Mouse (Mus musculus) lung, postnatal 0 days (tissue): ENCODE results near the gene Smpdl3a. TPM values are rescaled to one million over a fixed set of nuclear protein-coding genes. Genes with fewer than 3 reads are reported as not detected.

Experiments
- ATAC-seq: fragments of 200-750 bp; cut with Nextera tagmentation; 2 replicates; pipeline ENCODE4 v1.8.0; 2017; ENCODE audit warnings: moderate library complexity
- DNase-seq: peaks from one replicate; pipeline ENCODE4 v3.0.0-alpha.2; 2016; ENCODE audit warnings: low spot score
- H3K27ac ChIP-seq: fragments of 300-500 bp; sonication (generic); 2 replicates; pipeline ENCODE4 v1.5.1; 2014; ENCODE audit warnings: antibody characterized with exemption, mild to moderate bottlenecking, low read length, mixed read lengths
- H3K27me3 ChIP-seq: fragments of 300-500 bp; sonication (generic); replicated peaks from 2 replicates; pipeline ENCODE4 v1.6.1; 2014; ENCODE audit warnings: low read length, mixed read lengths; ENCODE audit not compliant: insufficient read depth
- H3K36me3 ChIP-seq: fragments of 300-500 bp; sonication (generic); 2 replicates; pipeline ENCODE4 v1.6.1; 2014; ENCODE audit warnings: low read length, mixed read lengths; ENCODE audit not compliant: insufficient read depth
- H3K4me1 ChIP-seq: fragments of 300-500 bp; sonication (generic); 2 replicates; pipeline ENCODE4 v1.6.1; 2014; ENCODE audit warnings: antibody characterized with exemption, low read depth, low read length, mixed read lengths; ENCODE audit not compliant: insufficient read depth
- H3K4me2 ChIP-seq: fragments of 300-500 bp; sonication (generic); replicated peaks from 2 replicates; pipeline ENCODE4 v1.6.1; 2014; ENCODE audit warnings: low read depth, mild to moderate bottlenecking, low read length, moderate library complexity, mixed read lengths
- H3K4me3 ChIP-seq: fragments of 300-500 bp; sonication (generic); 2 replicates; pipeline ENCODE4 v1.5.1; 2014; ENCODE audit warnings: low read depth, low read length
- H3K9ac ChIP-seq: fragments of 300-500 bp; sonication (generic); replicated peaks from 2 replicates; pipeline ENCODE4 v1.6.1; 2014; ENCODE audit warnings: low read depth, mild to moderate bottlenecking
- H3K9me3 ChIP-seq: fragments of 300-500 bp; sonication (generic); 2 replicates; pipeline ENCODE4 v1.6.1; 2016; ENCODE audit warnings: low read length, mixed read lengths
- CTCF ChIP-seq: IDR thresholded peaks from 2 replicates; pipeline ENCODE4 v1.5.1; 2016; ENCODE audit warnings: antibody characterized with exemption, mild to moderate bottlenecking
- EP300 ChIP-seq: IDR thresholded peaks from 2 replicates; pipeline ENCODE4 v1.6.1; 2016; ENCODE audit warnings: antibody characterized with exemption, mild to moderate bottlenecking, control low read depth
- WGBS: fragments of 180-500 bp; shearing (Covaris S2); extraction: QIAGEN DNeasy Blood & Tissue Kit; methylation state at CpG from one replicate; pipeline ENCODE4 v1.1.7; 2014; 5-methylcytosine and 5-hydroxymethylcytosine counted together
- polyA plus RNA-seq: library from polyadenylated mRNA; unstranded; fragments of >200 nt; fragmentation: Nextera tagmentation; extraction: Ambion mirVana; gene quantifications from 2 replicates; pipeline ENCODE4 v1.2.1, GENCODE M21; 2015

The Smpdl3a gene
- polyA plus RNA-seq, 1 experiment from 2014 or later = 92.6 TPM

DNA sequence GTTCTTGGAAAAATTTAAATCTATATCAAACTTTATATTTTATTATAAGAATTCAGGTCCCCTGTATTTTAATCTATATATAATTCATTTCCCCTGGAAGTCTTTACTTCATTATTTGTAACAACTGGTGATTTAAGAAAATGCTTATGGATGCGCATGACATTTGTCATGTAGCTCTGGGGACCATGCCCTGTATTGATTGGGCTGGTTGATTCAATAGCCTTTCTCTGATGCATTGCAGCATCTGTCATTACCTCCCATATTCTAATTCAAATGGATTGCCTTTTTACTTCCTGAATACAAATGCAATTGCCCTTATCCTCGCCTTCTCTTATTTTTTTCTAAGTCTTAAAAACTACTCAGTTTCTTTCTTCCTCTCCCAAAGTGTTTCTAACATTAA lies 20.2 kb downstream of the Smpdl3a start:
- 86% methylated on average over 2 of the region's 2 CpGs for WGBS
- Histone ChIP-seq H3K27me3 (no peaks in the 10 kb centered on the region), H3K27ac (no peak overlapping the region), H3K36me3 (no peaks in the 10 kb centered on the region), H3K9ac (no peak overlapping the region), H3K9me3 (no peaks in the 10 kb centered on the region), H3K4me2 (no peak overlapping the region), H3K4me3 (no peak overlapping the region), H3K4me1 (no peaks in the 10 kb centered on the region)
- DNase-seq (no peak), ATAC-seq (no peak)
- no peak for TF ChIP-seq EP300
- TF ChIP-seq CTCF = no peak

DNA sequence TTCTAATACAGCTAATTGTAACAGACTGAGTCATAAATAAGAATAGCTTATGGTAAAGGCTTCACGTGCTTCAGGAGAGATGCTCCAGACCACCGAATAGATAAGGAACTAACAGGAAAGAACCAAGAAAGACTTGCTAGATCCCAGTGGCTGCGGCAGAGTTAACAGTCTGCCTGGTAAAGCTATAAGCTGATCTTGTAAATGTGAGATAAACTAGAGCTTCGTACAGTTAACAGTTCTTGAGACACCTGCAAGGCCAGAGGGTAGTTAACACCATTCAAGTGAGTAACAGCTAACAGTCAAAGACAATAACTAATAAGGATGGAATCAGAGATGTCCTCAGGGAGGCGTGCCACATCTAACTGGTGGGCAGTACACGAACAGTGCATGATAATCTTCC lies 21.7 kb downstream of the Smpdl3a start:
- H3K9ac ChIP-seq = no peak overlapping the region
- H3K4me3 ChIP-seq = no peak overlapping the region
- H3K36me3 ChIP-seq = no peaks in the 10 kb centered on the region
- no peak for TF ChIP-seq EP300
- no peak for TF ChIP-seq CTCF
- 74% methylated on average over 6 of the region's 6 CpGs for WGBS
- H3K27ac ChIP-seq = no peak overlapping the region
- DNase-seq (no peak), ATAC-seq (no peak)
- H3K9me3 ChIP-seq = no peaks in the 10 kb centered on the region
- no peak overlapping the region for H3K4me2 ChIP-seq
- H3K4me1 ChIP-seq = no peaks in the 10 kb centered on the region
- no peaks in the 10 kb centered on the region for H3K27me3 ChIP-seq

DNA sequence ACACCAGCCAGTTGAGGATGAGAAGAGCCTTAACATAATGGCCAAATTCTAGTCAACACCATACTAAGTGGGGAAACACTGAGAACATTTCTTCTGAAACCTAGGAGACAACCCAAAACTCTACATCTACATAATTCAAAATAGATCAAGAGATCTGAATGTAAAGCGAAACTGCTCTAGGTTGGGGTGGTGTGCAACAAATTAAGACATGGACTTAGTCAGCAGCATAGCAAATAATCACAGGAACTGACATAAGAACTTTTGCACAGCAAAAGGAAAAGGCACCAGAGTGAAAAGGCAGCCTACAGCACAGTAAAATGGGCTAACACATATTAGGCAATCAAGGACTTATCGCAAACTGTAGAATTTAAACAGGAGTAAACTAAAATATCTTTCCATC lies 25.1 kb downstream of the Smpdl3a start:
- no peak for TF ChIP-seq CTCF
- no peak for TF ChIP-seq EP300
- Histone ChIP-seq H3K36me3 (no peaks in the 10 kb centered on the region), H3K9me3 (no peaks in the 10 kb centered on the region), H3K27me3 (no peaks in the 10 kb centered on the region), H3K9ac (no peak overlapping the region), H3K4me2 (no peak overlapping the region), H3K4me3 (no peak overlapping the region), H3K27ac (no peak overlapping the region), H3K4me1 (no peaks in the 10 kb centered on the region)
- 87% methylated on average over 2 of the region's 2 CpGs for WGBS
- DNase-seq (no peak), ATAC-seq (no peak)

DNA sequence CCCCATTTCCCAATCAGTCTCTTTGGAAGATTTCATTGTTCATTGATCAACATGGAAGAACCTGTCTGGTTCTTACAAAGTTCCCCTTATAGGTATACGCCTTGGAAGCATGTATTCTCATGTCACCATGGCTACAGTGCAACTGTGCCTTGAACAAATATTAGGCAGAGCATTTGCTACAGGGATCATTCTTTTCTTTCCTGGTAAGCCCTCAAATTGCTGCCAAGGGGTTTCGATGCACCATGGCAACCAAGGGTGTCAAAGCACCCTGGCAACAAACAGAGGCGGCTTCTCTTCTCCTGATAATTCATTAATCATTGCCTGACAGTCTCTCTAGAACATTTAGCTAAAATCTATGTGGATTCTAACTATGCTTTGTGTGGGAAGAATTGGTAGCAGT lies 28.3 kb downstream of the Smpdl3a start:
- no peaks in the 10 kb centered on the region for H3K36me3 ChIP-seq
- H3K27ac ChIP-seq = no peak overlapping the region
- ATAC-seq (no peak), DNase-seq (no peak)
- 25% methylated on average over 3 of the region's 3 CpGs for WGBS
- no peak overlapping the region for H3K4me3 ChIP-seq
- TF ChIP-seq EP300 = no peak
- TF ChIP-seq CTCF = no peak
- H3K27me3 ChIP-seq = no peaks in the 10 kb centered on the region
- no peaks in the 10 kb centered on the region for H3K4me1 ChIP-seq
- no peak overlapping the region for H3K4me2 ChIP-seq
- no peaks in the 10 kb centered on the region for H3K9me3 ChIP-seq
- H3K9ac ChIP-seq = no peak overlapping the region

DNA sequence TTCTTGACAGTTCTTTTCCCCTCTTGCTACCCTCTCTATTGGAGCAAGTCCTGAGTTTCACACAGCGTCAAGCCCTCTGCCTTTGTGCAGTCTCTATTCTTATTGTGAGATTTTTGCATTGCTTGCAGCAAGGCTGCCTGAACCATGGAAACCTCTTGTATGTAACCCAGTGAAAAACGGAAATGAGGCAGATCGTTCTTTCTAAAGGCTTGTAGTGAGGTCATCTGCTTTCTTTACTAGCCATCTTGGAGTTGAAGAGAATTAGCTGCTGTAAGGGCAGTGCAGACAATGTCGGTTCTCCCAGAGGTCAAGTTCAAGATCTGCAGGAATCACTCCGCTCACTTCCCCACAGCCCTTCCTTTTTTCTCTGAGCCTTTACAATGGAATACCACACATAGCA lies 34.5 kb downstream of the Smpdl3a start:
- no peak overlapping the region for H3K9ac ChIP-seq
- no peaks in the 10 kb centered on the region for H3K9me3 ChIP-seq
- no peaks in the 10 kb centered on the region for H3K4me1 ChIP-seq
- 67% methylated on average over 5 of the region's 5 CpGs for WGBS
- TF ChIP-seq EP300 = no peak
- no peak for TF ChIP-seq CTCF
- ATAC-seq (no peak), DNase-seq (no peak)
- H3K4me3 ChIP-seq = no peak overlapping the region
- H3K36me3 ChIP-seq = no peaks in the 10 kb centered on the region
- H3K4me2 ChIP-seq = no peak overlapping the region
- no peaks in the 10 kb centered on the region for H3K27me3 ChIP-seq
- H3K27ac ChIP-seq = no peak overlapping the region

DNA sequence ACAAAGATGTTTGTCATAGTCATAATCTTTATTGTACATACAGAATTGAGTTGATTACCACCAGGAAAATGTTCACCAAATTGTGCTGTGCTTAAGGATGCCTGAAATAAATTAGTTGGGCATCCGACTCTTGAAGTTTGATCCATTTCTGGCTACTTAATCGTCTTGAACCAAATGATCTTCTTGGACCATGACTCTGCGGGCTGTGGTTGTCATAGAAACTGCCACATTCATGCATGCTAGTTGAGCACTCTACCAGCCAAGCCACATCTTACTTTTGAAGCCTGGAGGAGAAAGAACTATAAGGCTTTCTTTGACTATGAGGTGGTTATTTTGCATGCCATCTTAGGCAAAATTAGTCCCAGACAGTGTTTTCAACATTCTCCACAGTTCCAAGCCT lies 35.5 kb downstream of the Smpdl3a start:
- H3K9me3 ChIP-seq = no peaks in the 10 kb centered on the region
- DNase-seq = no peak
- TF ChIP-seq EP300 (no peak), CTCF (no peak)
- no peak for ATAC-seq
- H3K27ac ChIP-seq = no peak overlapping the region
- 85% methylated on average over 3 of the region's 3 CpGs for WGBS
- H3K4me3 ChIP-seq = no peak overlapping the region
- H3K4me2 ChIP-seq = no peak overlapping the region
- H3K9ac ChIP-seq = no peak overlapping the region
- no peaks in the 10 kb centered on the region for H3K36me3 ChIP-seq
- H3K27me3 ChIP-seq = no peaks in the 10 kb centered on the region
- H3K4me1 ChIP-seq = no peaks in the 10 kb centered on the region

DNA sequence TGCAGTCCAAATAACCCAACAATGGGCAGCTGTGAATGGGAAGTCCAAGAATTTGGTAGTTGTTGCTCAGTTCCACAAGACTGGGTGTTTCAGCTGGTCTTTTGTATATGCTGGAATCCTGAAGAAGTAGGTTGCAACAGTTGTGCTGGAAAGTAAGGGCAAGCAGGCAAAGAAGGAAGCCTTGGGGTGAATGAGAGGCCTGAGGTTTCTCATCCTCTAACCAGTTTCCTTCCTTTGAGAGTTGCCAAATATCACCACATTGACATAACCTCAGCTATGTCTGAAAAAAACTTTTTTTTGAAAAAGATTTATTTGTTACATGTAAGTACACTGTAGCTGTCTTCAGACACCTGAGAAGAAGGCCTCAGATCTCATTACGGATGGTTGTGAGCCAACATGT lies 41.0 kb downstream of the Smpdl3a start:
- H3K27me3 ChIP-seq = no peaks in the 10 kb centered on the region
- H3K4me2 ChIP-seq = no peak overlapping the region
- DNase-seq (no peak), ATAC-seq (no peak)
- H3K4me1 ChIP-seq = no peaks in the 10 kb centered on the region
- H3K4me3 ChIP-seq = no peak overlapping the region
- no peak overlapping the region for H3K27ac ChIP-seq
- no peaks in the 10 kb centered on the region for H3K36me3 ChIP-seq
- no peak for TF ChIP-seq CTCF
- no peak for TF ChIP-seq EP300
- no peaks in the 10 kb centered on the region for H3K9me3 ChIP-seq
- no peak overlapping the region for H3K9ac ChIP-seq
- WGBS = 87% methylated on average over 1 of the region's 1 CpGs
